Comparison of ENCODE assay signal across 8 mouse cellular contexts in the genomic region with DNA sequence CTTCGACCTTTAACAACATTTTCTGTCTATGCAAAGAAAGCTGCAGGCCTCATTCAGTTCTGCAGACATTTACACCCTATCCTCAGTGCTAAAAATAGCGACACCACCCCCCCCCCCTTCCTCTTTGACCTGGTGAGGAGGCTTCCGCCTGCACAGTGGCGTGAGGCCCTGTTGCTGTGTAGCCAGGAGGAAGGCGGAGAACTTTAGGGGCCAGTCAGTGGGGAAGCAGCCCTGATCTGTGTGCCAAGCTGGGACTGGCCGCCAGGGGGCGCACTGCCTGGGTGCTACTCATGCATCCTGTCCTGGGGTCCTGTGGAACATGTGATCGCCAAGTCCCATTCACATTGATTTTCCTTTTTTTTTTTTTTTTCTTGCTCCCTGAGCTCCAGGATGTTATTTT. TPM values are rescaled to one million over a fixed set of nuclear protein-coding genes. Genes with fewer than 3 reads are reported as not detected.
A peak's percentile ranks its signal among the peaks of the same experiment; 100 is the strongest.
DNase-seq lines count a peak whose midpoint lies in the region; ATAC-seq lines count a peak whose summit lies in the region.

No protein-coding gene starts in this region.

- peak overlapping the region; percentile 68 for H3K27ac ChIP-seq in hindbrain, embryonic 14.5 days

- no peaks in the 10 kb centered on the region for H3K27me3 ChIP-seq in hindbrain, embryonic 14.5 days (ENCODE audit: control insufficient read depth, insufficient read depth, low read length)

- 16% methylated on average over 8 of the region's 8 CpGs for whole genome bisulfite sequencing in hindbrain, embryonic 14.5 days

- no peak overlapping the region for H3K4me2 ChIP-seq in hindbrain, embryonic 14.5 days (replicated peaks)

- DNase-seq in NIH3T3 (ENCODE audit: low read depth) = peak; percentile 88
- DNase-seq in cerebellum, postnatal 10 days = peak; percentile 87 to 91
- peak; percentile 74 to 78 for DNase-seq in frontal cortex, postnatal 25 days (ENCODE audit: low spot score in 2 of 2)
- DNase-seq in hindbrain, embryonic 14.5 days (ENCODE audit: low spot score) = peak; percentile 76
- DNase-seq in left cerebral cortex, adult 11 months (ENCODE audit: low spot score) = peak; percentile 87
- DNase-seq in lung, postnatal 36 days = peak; percentile 97
- peak; percentile 90 for DNase-seq in retina, postnatal 1 day
- DNase-seq in urinary bladder, adult 18-20 months (ENCODE audit: low spot score in 2 of 2) = peak; percentile 77 to 86

- H3K4me3 ChIP-seq in hindbrain, embryonic 14.5 days (replicated peaks; ENCODE audit: low read length) = no peak overlapping the region

- peaks cover 46% of the 10 kb centered on the region for H3K4me1 ChIP-seq in hindbrain, embryonic 14.5 days (replicated peaks; ENCODE audit: control insufficient read depth, insufficient read depth, low read length)

- no peak overlapping the region for H3K9ac ChIP-seq in hindbrain, embryonic 14.5 days

- ATAC-seq in hindbrain, embryonic 14.5 days (ENCODE audit: low FRiP score) = peak; percentile 53; the same call in 1 of the 2 replicates

- no peaks in the 10 kb centered on the region for H3K9me3 ChIP-seq in hindbrain, embryonic 14.5 days (ENCODE audit: control insufficient read depth, low read length)

- no peaks in the 10 kb centered on the region for H3K36me3 ChIP-seq in hindbrain, embryonic 14.5 days (replicated peaks; ENCODE audit: control insufficient read depth, insufficient read depth)

RNA-seq across cellular contexts. Expression of gene Dnmt3a, which starts 24.3 kb away (rescaled TPM):
- 61.9 and 62.1 TPM in 2 replicates for polyA plus RNA-seq in hindbrain, embryonic 14.5 days (2014; fragmentation: Nextera tagmentation; extraction: Ambion mirVana)
